Mouse (Mus musculus) heart, postnatal 4 days (tissue): ENCODE results near the gene Sbds. TPM values are rescaled to one million over a fixed set of nuclear protein-coding genes. Genes with fewer than 3 reads are reported as not detected.
A peak's percentile ranks its signal among the peaks of the same experiment; 100 is the strongest.

Experiments used
- DNase-seq: peaks from one replicate; pipeline ENCODE4 v3.0.0; 2021
- total RNA-seq, 2 experiments: library from RNA; stranded (reverse); gene quantifications; 2 replicates each; pipeline ENCODE4 v1.2.3; 2021

Sbds gene
- total RNA-seq: 10 to 100 TPM; 45.6 to 46.4 TPM

GRCm38 (mm10) chr5:130255017-130255720, at the start of gene Sbds, which contains the start of gene Tyw1:
Gene Sbds, minus strand, starts transcription at chr5:130255530.
Gene Tyw1, plus strand, starts transcription at chr5:130255619.
- DNase-seq: peak; percentile 97

GRCm38 (mm10) chr5:130303611-130304010, 48.3 kb upstream of the Sbds start:
- DNase-seq: no peak

GRCm38 (mm10) chr5:130299526-130299925, 44.2 kb upstream of the Sbds start:
- no peak for DNase-seq

GRCm38 (mm10) chr5:130298831-130299460, 43.6 kb upstream of the Sbds start:
- DNase-seq: no peak

GRCm38 (mm10) chr5:130296071-130296470, 40.7 kb upstream of the Sbds start:
- no peak for DNase-seq

- DNase-seq: no peak
These were observed 39.3 kb upstream of the Sbds start for GRCm38 (mm10) chr5:130294598-130294997.

- no peak for DNase-seq
These were observed 38.6 kb upstream of the Sbds start for GRCm38 (mm10) chr5:130293941-130294340.

GRCm38 (mm10) chr5:130292976-130293375, 37.6 kb upstream of the Sbds start:
- DNase-seq: no peak

- DNase-seq: no peak
These were observed 35.4 kb upstream of the Sbds start for GRCm38 (mm10) chr5:130290775-130291174.

- no peak for DNase-seq
These were observed 34.9 kb upstream of the Sbds start for GRCm38 (mm10) chr5:130290242-130290641.

- DNase-seq: no peak
These were observed 32.8 kb upstream of the Sbds start for GRCm38 (mm10) chr5:130288106-130288505.

- no peak for DNase-seq
These were observed 27.9 kb upstream of the Sbds start for GRCm38 (mm10) chr5:130283079-130283732.

- peak; percentile 32 for DNase-seq
These were observed 22.7 kb upstream of the Sbds start for GRCm38 (mm10) chr5:130278011-130278472.

- DNase-seq: peak; percentile 58
These were observed 20.2 kb upstream of the Sbds start for GRCm38 (mm10) chr5:130275509-130275908.

GRCm38 (mm10) chr5:130273046-130273445, 17.7 kb upstream of the Sbds start:
- DNase-seq: no peak

- DNase-seq: no peak
These were observed 17.0 kb upstream of the Sbds start for GRCm38 (mm10) chr5:130272344-130272743.

GRCm38 (mm10) chr5:130268976-130269375, 13.6 kb upstream of the Sbds start:
- no peak for DNase-seq

GRCm38 (mm10) chr5:130267316-130267715, 12.0 kb upstream of the Sbds start:
- peak; percentile 38 for DNase-seq

GRCm38 (mm10) chr5:130266651-130267050, 11.3 kb upstream of the Sbds start:
- peak; percentile 38 for DNase-seq

GRCm38 (mm10) chr5:130264433-130265005, 9.2 kb upstream of the Sbds start:
- no peak for DNase-seq

GRCm38 (mm10) chr5:130263454-130263853, 8.1 kb upstream of the Sbds start:
- no peak for DNase-seq

- no peak for DNase-seq
These were observed 2.0 kb upstream of the Sbds start for GRCm38 (mm10) chr5:130257303-130257702.

GRCm38 (mm10) chr5:130256678-130257271, 1.4 kb upstream of the Sbds start:
- DNase-seq: peak; percentile 95
